Mouse (Mus musculus) v-Abl transformed pro-B cells (cell line): Measurements from ENCODE around the gene Tuba1b.

ENCODE experiments used
- in situ Hi-C, 2 experiments: fragments of 400-800 bp; cut with MboI; formaldehyde crosslinking; loops; one replicate each; pipeline ENCODE4 v1.15.1; 2025; ENCODE audit not compliant: unreplicated experiment in 2 of 2

The Tuba1b gene

DNA sequence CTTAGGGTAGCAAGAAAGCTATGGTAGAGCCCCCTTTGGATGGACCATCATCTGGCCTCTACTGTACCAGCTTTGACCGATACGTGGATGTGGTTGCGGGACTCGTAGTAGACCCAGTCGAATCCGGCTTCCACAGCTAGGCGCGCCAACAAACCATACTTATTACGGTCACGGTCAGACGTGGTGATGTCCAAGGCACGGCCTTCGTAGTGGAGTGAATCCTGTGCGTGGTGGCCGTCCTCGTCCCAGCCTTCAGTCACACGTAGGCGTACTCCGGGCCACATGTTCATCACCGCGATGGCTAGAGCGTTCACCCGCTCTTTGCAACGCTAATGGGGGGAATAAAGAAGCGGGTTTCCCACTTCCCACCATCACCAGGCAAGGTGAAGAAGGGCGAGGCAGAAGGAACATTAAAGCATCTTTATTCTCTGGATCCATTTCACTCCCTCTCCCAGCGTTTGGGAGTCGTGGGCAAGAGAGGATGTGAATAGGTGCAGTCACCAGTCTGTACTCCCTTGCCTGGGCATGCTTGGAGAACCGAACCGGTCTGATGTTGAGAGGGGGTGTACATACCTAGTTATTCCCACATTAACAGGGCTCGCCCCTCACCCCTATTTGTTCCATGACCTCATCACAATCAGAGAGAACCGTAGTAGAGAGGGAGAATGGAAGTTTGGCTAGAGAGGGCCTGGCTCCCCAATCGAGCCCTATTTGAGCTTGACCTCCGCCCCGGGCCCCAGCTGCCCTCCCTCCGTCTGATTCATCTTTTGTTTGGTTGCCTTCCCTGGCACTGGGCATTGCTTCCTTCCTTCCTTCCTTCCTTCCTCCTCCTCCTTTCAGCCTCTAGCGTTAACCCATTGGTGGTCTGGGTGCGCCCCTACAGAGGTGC is 39.4 kb downstream of the Tuba1b start:
- in situ Hi-C loops: loop anchor here (5.0 to 10.0 kb wide), 2 partner anchors 102 to 210 kb away; no protein-coding TSS in a partner anchor

DNA sequence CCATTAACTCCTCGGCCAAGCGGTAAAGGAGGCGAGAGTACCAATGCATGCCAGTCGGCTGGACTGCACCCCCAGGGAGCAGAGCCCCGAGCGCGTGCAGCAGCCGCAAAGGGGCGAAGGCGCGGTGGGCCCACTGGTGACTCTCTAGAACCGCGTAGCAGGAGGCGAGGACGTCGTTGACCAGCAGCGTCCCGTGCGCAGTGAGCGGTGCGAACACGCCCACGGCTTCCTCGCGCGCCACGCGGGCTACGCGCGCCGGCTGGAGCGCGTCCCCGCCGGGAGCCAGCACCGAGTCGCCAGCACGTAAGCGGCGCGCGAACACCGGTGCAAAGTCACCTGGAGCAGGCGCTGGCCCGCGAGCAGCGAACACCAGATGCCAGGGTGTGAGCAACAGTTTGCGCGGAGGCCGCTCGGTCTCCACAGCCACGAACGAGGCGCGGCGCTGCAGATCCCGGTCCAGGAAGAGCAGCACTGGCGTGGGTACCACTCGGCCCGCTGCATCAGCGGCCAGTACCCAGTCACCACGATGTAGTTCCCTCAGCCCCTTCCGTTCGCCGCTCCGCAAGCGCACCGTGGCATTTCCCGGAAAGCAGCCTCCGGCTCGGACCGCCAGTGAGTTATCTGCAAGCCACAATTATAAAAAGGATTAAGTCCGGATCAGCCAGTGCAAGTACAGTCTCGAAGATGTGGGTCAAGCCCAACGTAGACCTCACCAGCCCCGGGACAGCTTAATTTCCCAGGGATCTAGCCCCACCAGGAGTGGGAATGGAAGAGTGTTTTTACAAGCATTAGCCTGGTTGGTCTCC is 40.2 kb downstream of the Tuba1b start, which contains the start of gene Rhebl1:
Gene Rhebl1, minus strand, starts transcription at position 601 of the 806 bp plus-strand sequence.
- in situ Hi-C loops: loop anchor here (5.0 to 10.0 kb wide), 2 partner anchors 103 to 211 kb away; no protein-coding TSS in a partner anchor

- in situ Hi-C loops: loop anchor here (5.0 to 10.0 kb wide), 2 partner anchors 104 to 212 kb away; no protein-coding TSS in a partner anchor
Observed at GRCm38 (mm10) chr15:98893036-98893435, 41.3 kb downstream of the Tuba1b start.

- in situ Hi-C loops: loop anchor here (5.0 to 10.0 kb wide), 2 partner anchors 105 to 213 kb away; no protein-coding TSS in a partner anchor
Observed at GRCm38 (mm10) chr15:98891907-98892606, 42.3 kb downstream of the Tuba1b start.

DNA sequence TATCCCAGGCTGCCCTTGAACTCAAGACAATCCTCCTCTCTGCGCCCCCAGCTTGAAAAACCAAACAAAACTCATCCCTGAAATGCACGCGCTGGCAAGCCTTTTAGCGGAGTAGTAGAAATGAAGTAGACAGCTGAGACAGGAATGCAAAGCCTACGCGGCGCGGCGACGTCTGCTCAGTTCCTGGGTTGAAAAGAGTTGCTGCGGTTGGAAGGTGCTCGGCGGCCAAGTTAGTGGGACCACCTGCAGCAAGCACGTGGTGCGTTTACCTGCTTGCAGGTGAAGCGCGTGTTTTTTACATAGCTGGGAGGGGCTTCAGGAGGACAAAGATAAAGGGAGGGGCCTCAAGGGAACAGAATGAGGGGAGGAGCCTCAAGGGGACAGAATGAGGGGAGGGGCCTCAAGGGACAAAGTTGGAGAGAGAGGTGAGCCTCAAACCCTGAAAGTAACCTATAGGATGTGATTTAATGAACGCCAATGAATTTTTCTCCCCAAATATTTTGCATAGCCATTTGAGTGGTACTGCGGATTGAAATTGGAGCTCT is 43.1 kb downstream of the Tuba1b start:
- in situ Hi-C loops: loop anchor here (5.0 to 10.0 kb wide), 2 partner anchors 106 to 214 kb away; no protein-coding TSS in a partner anchor

DNA sequence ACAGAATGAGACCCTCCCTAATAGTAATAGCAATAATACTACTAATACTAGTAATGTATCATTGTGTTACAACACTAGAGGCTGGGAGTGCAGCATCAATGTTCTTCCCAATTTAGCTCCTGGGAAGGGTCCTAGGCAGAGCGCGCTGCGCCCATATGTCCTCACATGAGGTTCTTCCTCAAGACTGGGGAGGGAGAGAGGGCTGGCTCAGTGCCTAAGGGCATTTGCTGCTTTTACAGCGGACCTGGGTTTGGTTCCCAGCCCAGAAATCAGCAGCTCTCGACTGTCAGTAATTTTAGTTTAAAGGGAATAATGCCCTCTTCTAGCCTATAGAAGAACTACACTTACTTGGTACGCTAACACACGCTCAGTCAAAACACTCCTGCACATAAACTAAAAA is 46.8 kb downstream of the Tuba1b start:
- in situ Hi-C loops: no loop called here

GRCm38 (mm10) chr15:98886667-98887387 is 47.5 kb downstream of the Tuba1b start:
- in situ Hi-C loops: no loop called here

DNA sequence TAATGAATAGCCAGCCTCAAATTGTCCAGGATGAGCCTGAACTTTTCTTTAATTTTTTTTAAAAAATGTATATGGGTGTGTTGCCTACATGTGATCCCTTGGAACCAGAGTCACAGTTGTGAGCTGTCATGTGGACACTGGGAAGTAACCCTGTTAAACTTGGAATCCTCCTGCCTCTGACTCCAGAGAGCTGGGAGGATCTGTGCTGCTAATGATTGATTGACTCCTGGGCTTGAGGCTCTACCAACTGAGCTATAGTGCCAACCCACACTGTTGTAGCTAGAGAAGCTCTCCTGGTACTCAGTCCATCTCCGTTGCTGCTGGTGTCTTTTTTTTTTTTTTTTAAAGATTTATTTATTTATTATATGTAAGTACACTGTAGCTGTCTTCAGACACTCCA is 50.3 kb downstream of the Tuba1b start:
- in situ Hi-C loops: loop anchor here in 1 of 2 experiments (5.0 kb wide), 1 partner anchor 113 kb away; no protein-coding TSS in a partner anchor

GRCm38 (mm10) chr15:98883661-98884060 is 50.7 kb downstream of the Tuba1b start:
- in situ Hi-C loops: loop anchor here in 1 of 2 experiments (5.0 kb wide), 1 partner anchor 114 kb away; no protein-coding TSS in a partner anchor

GRCm38 (mm10) chr15:98881656-98882008 is 52.7 kb downstream of the Tuba1b start:
- in situ Hi-C loops: loop anchor here in 1 of 2 experiments (5.0 kb wide), 1 partner anchor 116 kb away; no protein-coding TSS in a partner anchor
